Mouse (Mus musculus): Measurements from ENCODE around the gene Cnnm2.

Cnnm2 gene

DNA sequence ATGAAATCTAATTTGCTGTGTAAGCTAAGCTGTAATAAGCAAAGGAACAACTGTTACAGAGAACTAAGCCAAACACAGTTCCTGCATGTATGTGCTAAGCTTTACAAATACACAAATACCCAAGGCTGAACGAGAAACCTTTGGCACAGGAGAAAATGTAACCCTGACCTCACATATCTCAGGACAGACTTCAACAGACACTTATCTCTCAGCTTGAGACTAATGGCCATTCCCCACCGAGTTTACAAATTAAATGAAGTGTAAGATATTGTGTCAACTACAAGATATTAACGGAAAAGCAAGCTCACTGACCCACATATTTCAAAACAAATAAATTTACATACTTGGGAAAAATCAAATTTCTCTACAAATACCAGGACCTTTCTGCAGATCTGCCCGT lies 166.7 kb downstream of the Cnnm2 start:
- DNase-seq (ENCODE audit: low spot score in 2 of 2), result no peak

DNA sequence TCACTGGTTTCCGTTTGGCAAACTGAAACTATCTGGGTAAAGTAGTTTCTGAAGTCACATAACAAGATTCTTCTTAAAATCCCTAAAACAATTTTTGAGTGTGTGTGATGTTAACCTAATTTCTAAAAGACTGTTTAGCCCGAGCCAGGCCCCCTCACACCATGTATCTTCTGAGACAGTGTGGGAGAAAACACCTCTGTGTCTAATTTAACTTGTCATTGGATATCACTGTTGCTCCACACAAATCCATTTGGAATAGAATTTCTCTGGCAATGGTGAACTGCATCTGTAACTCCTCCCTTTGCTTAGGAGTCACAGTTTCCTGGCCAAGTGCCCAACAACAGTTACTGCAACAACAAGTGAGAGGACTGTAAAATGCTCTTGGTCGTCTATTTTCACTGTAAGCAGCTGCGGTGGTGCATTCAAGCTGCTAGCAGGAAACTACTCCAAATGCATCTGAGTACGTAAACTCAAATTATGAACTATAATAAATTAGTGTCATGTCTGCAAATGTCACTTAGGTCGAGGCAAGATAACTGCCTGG lies 167.7 kb downstream of the Cnnm2 start:
- DNase-seq (ENCODE audit: low spot score in 2 of 2), result peak; percentile 68 to 71
